Mouse (Mus musculus) T-helper 1 cell (primary cell): ENCODE measurements around the gene Iqcf3.

ENCODE experiments used
- in situ Hi-C: fragments of 300-600 bp; cut with MboI, MseI; formaldehyde crosslinking; loops from one replicate; pipeline ENCODE4 v1.15.1; 2025; ENCODE audit warnings: high pct_unique_total_duplicates

Iqcf3 gene

DNA sequence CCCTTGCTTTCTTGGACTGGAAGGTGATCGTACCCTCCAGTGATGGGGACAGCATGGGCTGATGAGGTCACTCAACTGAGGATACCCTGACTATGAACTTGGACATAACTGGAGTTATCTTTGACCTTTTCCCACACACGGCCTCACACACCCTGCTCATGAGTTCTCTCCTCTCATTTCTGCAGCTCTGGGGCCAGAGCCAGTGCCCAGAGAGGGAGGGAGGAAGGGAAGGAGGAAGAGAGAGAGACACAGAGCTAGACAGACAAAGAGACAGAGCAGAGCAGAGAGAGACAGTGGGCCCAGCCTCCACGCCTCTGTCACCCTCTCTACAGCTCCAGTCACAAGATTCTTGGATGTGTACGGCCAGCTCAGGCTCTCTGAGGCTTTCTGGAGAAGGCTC, 89.1 kb downstream of the Iqcf3 start:
- in situ Hi-C loops = no loop called here

DNA sequence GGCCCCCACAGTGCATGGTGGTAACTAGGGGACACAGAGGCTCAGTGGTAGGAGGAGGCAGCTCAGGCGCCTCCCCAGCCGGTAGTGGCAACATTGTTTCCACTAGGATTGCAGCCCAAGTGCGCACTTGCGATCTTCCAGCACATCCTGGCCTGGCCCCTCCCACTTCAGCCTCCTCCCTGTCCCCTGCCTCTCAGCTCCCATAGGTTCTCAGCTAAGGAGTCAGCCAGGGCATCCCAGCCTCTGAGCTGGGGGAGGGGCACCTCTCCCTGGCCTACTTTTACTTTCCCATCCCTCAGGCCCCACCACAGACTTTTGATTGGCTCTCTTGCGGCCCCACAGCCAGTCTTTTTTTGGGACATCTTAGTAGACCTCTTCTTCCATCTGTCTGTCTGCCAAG, 89.5 kb downstream of the Iqcf3 start:
- in situ Hi-C loops = no loop called here

DNA sequence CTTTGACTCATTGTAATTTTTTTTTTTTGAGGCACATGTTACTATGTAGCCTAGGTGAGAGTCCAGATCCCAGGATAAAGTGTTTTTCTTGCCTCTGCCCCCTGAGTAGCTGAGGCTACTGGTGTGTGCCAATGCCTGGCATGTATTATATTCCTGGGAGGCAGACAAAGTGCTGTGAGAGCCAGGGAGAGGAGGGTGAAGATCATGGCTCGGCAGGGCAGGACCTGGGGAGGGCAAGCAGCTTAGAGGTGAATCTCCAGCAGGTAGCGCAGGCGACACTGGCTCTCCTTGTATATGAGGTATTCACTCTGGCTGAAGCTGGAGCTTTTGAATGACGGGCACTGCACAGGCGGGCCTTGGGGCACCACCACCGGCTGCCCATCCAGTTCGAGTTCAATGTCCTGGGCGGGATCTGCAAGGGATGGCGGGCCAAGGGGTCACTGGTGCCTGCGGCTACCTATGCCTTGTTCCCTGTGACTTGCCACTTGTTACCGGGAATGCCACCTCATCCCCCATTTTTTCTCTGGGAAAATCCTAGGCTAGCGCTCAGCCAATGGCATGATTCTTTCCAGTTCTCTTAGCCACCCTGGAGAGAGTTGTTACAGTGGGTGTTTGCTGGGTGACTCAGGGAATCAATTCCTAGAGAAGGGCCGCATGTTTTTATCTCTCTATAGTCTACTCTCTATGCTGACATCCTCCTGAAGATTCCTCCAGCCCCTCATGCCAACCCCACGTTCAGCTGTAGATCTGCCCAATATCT, 90.3 kb downstream of the Iqcf3 start:
- in situ Hi-C loops = no loop called here

DNA sequence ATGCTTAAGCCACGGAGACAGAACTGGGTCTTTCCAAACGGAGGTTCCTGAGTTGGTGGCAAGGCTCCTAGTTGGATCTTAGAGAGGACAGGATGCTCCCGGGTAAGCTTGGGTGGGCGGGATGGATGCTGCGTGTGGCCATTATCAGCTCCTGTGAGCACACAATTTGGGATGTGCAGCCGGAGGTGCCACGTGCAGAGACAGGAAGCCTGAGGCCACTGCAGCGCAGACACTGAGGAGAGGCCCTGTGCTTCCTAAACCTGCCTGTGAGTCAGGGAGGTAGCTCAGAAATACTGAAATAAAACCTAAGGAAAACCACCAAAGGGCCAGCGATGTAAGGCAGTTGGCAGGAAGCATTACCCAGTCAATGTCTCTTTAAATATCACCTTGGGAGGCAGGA, 91.7 kb downstream of the Iqcf3 start:
- in situ Hi-C loops = no loop called here

DNA sequence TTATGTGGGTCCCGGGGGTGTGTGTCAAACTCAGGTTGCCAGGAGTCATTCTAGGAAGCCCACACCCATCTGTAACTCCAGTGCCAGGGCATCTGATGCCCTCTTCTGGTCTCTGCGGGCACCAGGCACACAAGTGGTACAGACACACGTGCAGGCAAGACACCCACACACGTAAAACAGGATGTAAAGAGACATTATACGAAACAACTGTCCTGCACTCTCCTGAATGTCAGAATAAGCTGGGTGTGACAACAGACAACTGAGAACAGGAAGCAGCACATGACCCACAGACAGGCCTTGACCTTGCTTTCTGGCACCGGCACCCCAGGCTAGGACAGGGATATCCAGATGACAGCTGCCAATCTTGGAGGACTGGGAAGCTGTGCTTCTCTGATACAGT, 92.1 kb downstream of the Iqcf3 start:
- in situ Hi-C loops = no loop called here

DNA sequence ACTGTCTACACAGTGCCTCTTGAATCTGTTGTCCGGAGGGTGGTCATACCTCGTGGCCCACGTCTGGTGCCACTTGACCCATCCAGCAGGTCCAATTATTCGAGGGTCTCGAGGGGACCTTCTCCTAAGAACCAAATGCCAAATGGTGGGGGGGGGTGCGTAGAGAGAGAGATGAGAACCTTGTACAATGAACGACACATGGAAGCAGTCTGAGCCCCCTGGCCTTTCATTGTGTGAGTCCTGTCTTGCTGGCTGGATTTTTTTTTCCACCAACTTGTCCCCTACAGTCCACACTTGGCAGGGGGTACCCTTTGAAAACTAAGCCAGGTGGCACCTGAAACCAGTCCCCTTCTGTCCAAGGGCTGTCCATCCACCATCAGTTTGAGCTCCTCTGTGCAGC, 93.7 kb downstream of the Iqcf3 start:
- in situ Hi-C loops = no loop called here

DNA sequence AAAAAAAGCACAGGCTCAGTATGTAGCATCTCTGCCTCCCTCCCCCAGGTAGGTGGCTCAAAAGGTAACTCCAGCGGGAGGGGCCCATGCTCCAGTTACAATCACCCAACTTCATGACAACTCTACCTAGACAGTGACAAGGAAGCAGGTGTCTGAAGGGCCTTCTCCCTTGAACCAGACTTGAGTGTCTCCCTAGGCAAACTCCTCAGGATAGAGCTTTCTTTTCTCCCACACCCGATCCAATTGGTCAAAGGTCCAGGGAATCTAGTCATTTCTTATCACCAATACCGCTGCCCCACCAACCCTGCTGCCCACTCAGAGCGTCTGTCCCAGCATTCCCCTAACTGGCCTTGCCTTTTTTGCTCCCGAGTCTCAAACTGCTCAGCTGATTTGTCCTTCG, 94.7 kb downstream of the Iqcf3 start:
- in situ Hi-C loops = no loop called here

DNA sequence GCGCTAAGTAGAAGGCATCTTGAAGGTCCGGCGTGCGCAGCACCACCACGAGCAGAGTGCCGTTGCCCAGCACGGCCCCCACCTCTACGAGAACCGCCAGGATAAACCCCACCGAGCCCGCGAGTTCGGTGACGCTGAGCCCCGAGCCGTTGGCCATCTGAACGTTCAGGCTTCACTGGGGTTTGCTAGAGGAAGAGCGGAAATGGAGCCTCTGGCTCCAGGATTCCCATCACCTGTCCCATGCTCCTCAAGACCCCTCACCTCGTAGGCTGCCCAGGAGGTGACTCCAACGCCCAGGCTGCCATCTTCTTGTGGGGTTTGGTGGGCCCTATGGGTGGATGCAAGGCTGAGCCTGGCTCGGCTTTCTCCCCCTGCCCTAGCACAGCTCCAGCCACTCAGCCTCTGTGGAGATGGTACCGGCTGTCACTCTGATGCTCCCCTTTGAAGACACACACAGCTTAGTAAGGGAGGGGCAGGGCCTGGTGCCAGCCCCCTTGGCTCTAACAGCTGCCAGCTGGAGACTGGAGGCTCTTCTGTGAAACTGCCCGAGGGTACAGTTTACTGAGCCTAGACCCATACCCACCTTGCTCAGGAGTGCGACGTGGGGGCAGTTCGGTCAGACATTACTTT, 95.7 kb downstream of the Iqcf3 start, which contains the start of gene Gpr62:
Gene Gpr62 (minus strand): TSS at position 368 of the 630 bp plus-strand sequence.
- in situ Hi-C loops = no loop called here

DNA sequence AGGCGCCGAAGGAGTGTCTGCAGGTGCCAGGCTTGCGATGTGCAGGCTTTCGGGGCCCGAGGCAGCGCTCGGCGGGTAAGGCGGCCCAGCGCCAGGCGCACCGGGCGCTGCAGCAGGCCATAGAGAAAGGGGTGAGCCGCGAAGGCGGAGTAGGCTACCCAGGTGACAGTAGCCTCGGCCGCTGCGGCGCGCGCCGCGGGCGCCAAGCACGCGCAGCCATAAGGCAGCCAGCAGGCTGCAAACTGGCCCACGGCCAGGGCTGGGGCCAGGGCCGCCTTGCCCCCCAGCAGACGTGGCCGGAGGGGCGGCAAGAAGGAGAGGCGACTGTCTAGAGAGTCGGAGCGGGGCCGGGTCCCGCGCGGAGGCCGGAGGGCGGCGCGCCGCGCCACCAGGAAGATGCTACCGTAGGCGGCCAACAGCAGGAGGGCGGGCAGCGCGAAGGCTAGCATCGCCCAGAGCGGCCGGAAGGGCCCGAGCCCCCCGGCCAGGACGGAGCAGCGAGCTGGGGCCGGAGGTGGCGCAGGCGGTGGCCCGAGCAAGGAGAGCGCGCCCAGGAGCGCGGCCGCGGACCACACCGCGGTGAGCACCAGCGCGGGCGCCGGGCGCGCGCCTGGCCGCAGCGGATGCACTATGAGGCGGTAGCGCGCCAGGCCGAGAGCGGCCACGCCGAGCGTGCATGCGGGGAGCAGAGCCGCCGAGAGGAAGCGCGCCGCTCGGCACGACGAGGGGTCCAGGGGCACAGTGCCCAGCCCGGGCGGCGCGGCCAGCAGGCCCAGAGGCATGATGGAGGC, 96.5 kb downstream of the Iqcf3 start:
- in situ Hi-C loops = no loop called here

DNA sequence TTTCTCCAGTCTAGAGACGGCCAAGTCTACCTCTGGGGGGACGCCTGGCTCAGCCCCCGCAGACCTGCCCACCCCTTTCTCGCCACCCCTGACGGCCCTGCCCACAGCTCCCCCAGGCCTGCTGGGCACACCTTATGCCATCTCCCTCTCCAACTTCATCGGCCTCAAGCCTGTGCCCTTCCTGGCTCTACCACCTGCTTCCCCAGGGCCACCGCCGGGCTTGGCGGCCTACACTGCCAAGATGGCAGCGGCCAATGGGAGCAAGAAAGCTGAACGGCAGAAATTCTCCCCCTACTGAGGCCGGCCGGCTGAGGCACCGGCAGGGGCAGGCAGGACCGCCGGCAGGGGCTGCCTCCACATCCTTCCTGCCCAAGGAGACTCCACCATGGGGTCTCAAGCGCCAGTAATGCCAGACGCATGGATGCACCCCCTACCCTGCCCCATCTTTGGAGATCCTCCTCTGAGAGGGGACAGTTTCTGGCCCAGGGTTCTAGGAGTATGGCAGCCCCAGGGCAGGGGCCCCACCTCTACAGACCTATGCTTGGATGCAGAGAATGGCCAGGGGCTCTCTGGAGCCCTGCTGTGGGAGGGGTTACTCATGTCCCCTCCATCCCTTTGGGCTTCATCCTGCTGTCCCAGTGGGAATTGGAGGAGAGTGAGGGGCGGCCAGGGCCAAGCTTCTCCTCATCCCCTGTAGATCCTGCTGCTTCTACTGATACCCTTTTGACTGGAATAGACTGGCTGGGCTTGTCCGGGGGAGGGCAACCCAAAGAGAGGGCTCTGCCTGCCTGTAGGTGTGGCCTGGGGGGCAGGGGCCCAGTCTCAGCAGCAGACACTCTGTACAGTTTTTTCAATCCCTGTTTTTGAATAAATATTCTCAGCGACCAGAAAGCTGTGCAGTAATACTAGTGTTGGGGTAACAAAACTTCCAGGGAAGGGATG, 98.0 kb downstream of the Iqcf3 start:
- in situ Hi-C loops = no loop called here

DNA sequence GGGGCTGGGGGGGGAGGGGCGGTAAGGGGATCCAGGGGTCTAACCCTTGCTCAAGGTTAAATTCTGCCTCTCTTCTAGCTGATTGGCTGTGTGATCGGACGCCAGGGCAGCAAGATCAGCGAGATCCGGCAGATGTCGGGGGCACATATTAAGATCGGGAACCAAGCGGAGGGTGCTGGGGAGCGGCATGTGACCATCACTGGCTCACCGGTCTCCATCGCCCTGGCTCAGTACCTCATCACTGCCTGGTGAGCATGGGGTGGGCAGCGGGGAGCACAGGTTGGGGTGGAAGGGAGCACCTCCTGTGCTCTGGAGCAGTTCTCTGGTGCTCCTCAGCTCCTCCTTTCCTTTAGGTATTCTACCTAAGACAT, 99.0 kb downstream of the Iqcf3 start:
- in situ Hi-C loops = no loop called here

DNA sequence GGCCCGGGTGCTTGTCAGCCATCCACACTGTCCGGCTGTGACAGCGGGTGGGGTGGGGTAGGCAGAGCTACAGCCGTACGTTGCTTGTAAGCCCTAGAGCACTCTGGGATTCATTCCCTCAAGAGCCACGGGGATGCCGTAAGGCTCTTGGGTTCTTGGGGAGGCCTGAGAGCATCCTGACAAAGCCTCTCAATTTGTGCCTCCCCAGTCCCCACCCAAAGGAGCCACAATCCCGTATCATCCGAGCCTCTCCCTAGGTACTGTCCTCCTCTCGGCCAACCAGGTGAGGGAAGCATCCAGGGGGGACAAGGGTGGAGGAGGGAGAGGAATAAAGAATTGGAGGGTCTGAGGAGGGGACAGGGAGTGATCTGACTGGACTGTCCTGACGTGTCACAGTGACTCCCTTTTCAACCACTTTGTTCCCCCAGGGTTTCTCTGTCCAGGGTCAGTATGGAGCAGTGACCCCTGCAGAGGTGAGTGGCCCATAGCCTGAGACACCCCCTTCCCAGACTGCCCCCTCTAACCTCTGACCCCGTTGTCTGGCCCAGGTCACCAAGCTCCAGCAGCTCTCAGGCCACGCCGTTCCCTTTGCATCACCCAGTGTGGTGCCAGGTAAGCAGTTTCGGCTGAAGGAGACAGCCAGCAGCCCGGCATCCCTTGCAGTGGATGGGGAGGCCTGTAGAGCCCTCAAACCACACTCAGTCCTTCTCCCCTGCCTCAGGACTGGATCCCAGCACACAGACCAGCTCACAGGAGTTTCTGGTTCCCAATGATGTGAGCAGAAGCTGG, 99.6 kb downstream of the Iqcf3 start:
- in situ Hi-C loops = no loop called here

DNA sequence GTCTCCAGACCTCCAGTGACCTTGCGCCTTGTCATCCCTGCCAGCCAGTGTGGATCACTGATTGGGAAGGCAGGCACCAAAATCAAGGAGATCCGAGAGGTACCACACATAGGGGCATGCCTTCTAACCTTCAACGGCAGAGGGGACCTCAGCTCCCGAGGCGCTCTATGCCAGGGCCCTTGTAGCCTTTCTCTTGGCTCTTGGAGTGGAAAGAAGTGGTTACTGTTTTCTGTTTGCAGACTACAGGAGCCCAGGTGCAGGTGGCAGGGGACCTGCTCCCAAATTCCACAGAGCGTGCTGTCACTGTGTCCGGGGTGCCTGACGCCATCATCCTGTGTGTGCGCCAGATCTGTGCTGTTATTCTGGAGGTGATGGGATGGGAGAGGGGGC, 100.4 kb downstream of the Iqcf3 start:
- in situ Hi-C loops = no loop called here

DNA sequence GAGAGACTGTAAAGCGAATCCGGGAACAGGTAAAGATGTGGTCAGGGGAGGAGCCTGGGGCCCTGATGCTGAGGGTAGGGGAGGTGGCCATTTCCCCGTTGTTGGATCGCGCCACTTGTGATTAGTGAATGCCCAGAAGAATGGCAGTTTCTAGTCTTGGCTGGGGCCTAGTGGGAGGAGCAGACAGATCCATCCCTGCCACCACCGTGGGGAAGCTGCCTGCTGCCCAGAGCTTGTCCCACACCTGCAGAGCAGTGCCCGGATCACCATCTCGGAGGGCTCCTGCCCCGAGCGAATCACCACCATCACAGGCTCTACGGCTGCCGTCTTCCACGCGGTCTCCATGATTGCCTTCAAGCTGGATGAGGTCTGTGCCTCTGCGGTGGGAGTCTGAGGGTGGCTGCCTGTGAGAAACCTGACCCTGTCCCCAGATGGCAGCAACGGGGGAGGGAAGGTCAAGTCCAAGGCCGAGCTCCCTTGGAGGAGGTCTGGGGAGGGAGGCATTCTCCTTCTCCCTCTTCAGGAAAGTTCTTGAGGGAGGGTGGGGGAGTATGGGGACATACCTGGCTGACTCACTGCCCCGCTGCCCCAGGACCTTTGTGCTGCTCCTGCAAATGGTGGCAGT, 100.9 kb downstream of the Iqcf3 start:
- in situ Hi-C loops = no loop called here

DNA sequence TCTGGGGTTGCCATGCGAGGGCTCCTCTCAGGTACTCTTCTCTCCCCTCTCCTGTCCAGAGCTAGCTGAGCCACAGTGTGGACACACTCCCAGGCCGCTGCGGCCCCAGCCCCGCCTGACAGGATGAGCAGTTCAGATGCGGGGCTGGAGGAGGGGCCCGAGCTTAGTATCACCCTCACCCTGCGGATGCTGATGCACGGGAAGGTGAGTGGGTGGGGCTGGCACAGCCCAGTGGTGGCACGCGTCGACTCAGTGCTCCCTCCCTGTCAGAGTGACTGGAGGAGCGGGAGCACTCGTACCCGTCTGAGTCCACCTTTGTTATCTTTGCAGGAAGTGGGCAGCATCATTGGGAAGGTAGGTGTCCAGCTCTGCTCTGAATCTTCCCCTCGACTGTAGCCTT, 101.5 kb downstream of the Iqcf3 start:
- in situ Hi-C loops = no loop called here

DNA sequence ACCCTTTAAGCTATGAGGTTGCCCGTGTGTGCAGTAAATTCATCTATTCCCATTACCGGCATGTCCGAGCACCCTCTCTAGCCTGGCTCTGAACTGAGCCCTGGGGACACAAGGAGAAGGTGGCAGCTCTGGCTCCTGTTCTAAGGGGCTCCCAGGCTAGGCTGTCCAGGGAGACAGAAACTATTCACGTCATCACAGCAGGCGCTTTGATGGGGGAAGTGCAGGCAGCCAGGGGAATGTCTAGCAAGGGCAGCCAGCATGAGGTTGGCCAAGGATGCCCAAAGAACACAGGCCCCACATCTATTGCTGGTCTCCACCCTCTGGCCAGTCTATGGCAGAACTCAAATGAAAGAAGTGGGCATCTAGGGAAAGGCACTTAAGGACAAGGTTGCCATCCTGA, 103.5 kb downstream of the Iqcf3 start:
- in situ Hi-C loops = no loop called here

DNA sequence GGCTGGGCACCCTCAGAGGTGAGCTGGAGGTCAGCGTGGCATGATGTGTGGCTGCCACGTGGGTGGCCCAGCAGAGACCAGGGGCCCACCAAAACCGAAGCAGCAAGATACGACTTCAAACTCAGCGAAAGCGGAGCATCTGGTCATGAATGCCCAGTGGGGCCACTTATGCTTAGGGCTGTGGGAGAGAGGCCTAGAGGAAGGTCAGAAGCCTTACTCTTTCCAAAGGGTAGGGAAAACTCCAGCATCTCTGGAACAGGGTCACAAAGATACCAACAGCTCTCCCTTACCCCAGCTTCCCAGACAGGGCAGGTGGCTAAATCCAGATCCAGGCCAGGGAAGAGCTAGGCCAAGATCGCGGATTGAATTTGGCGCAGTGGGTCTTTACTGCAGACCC, 104.3 kb downstream of the Iqcf3 start:
- in situ Hi-C loops = no loop called here

DNA sequence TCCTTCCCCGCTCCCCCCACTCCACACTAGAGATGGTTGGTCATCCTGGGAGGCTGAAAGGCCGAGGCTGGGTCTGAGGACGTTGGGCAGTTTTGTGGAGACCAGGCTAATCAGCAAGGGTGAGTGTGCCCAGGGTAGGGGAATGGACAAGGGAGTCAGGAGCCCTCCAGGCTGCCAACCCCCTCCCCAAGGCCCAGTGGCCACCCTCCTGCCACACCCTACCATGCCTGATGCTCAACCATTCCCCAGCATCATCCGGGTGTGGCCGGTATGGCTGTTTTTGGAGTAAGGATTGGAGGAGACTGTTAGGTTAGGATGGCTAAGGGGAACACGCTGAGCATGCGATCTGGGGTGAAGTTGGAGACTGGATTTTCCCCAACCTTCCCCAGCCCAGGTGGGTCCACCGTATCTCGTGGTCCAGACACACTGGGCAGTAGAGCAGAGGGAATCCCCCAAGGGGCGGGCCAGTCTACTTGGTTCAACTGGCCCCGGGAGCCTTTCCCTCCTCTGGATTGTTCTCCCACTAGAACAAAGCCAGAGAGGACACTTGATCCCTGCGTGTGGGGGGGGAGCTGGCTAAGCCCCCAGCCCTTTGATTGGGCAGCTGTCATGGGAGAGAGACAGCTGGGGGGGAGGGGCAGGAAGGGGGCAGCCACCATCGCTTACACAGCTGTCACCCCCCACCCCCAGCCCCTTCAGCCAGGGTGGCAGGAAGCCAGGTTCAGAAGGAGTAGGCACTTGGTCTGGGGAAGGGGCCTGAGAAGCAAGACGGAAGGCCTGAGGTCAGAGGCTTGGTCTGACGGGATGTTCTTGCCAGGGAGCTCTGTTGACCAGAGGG, 104.9 kb downstream of the Iqcf3 start:
- in situ Hi-C loops = no loop called here

DNA sequence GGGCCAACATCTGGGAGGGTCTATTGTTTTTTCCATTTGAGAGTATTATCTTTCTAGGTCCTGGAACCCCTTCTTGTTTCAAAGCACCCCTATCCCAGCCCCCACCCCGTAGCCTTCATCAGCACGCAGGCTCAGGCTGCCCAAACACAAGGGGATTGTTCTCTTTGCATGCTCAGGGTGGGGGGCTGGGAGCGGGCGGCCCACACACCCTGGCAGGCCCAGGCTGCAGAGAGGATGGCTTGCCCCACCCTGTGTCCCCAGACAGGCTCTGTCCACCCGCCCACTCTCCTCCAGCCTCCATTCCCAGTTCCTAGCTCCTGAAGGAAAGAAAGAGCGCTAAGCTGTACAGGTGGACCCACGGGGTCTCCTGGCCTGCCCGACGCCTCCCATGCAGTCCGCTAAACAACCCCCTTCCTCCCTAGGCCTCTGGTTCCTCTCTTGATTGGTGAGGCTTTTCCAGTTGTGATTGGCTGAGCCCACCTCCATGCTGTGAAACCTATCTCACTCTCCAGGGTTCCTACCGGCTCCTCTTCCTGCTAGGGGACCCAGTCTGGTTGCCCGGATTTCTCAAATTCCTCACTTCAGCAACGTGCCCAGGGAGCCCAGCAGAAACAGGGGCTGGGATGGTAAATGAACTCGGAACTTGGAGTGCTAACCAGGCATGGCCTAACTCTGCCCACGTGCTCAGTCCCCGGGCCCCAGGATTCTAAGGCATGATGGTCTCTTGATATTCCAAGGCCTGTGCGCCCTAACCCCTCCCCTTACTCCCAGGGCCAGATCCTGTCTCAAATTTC, 106.3 kb downstream of the Iqcf3 start:
- in situ Hi-C loops = no loop called here
